Mouse (Mus musculus) retina, embryonic 14.5 days (tissue): ENCODE data around the gene Ints6.

Experiments used
- DNase-seq: peaks from one replicate; pipeline ENCODE4 v3.0.0-alpha.2; 2015; ENCODE audit warnings: low spot score

The Ints6 gene

GRCm38 (mm10) chr14:62761036-62761881 lies at the start of gene Ints6:
Gene Ints6, minus strand, starts transcription at chr14:62761169.
- peak; percentile 99 for DNase-seq

GRCm38 (mm10) chr14:62808661-62809523 lies 47.9 kb upstream of the Ints6 start:
- DNase-seq, result no peak

- no peak for DNase-seq
Observed at GRCm38 (mm10) chr14:62806921-62807320, 46.0 kb upstream of the Ints6 start.

- DNase-seq, result no peak
Observed at GRCm38 (mm10) chr14:62803204-62803603, 42.2 kb upstream of the Ints6 start.

GRCm38 (mm10) chr14:62800791-62801190 lies 39.8 kb upstream of the Ints6 start:
- no peak for DNase-seq

- DNase-seq, result no peak
Observed at GRCm38 (mm10) chr14:62798608-62799101, 37.7 kb upstream of the Ints6 start.

- DNase-seq, result no peak
Observed at GRCm38 (mm10) chr14:62795719-62796118, 34.8 kb upstream of the Ints6 start.

- DNase-seq, result no peak
Observed at GRCm38 (mm10) chr14:62789282-62789681, 28.3 kb upstream of the Ints6 start.

- no peak for DNase-seq
Observed at GRCm38 (mm10) chr14:62782981-62783380, 22.0 kb upstream of the Ints6 start.

GRCm38 (mm10) chr14:62780520-62781316 lies 19.7 kb upstream of the Ints6 start:
- DNase-seq, result no peak

- no peak for DNase-seq
Observed at GRCm38 (mm10) chr14:62778095-62778494, 17.1 kb upstream of the Ints6 start.

GRCm38 (mm10) chr14:62775034-62775433 lies 14.1 kb upstream of the Ints6 start:
- DNase-seq, result no peak

GRCm38 (mm10) chr14:62774246-62774645 lies 13.3 kb upstream of the Ints6 start:
- no peak for DNase-seq

- DNase-seq, result no peak
Observed at GRCm38 (mm10) chr14:62773766-62774165, 12.8 kb upstream of the Ints6 start.

GRCm38 (mm10) chr14:62765398-62765797 lies 4.4 kb upstream of the Ints6 start:
- DNase-seq, result no peak

GRCm38 (mm10) chr14:62764371-62764770 lies 3.4 kb upstream of the Ints6 start:
- no peak for DNase-seq

- no peak for DNase-seq
Observed at GRCm38 (mm10) chr14:62761943-62762342, 974 bp upstream of the Ints6 start.

- DNase-seq, result no peak
Observed at GRCm38 (mm10) chr14:62760321-62761035, 491 bp downstream of the Ints6 start.

GRCm38 (mm10) chr14:62759771-62760320 lies 1.1 kb downstream of the Ints6 start:
- DNase-seq, result peak; percentile 83

- DNase-seq, result no peak
Observed at GRCm38 (mm10) chr14:62758714-62759113, 2.3 kb downstream of the Ints6 start.

- no peak for DNase-seq
Observed at GRCm38 (mm10) chr14:62755095-62755640, 5.8 kb downstream of the Ints6 start.
